Mouse (Mus musculus) midbrain, embryonic 10.5 days (tissue): ENCODE data around the gene Myh3. TPM values are rescaled to one million over a fixed set of nuclear protein-coding genes. Genes with fewer than 3 reads are reported as not detected.

ENCODE experiments used
- DNase-seq: peaks from one replicate; pipeline ENCODE4 v3.0.0-alpha.2; 2017; ENCODE audit warnings: low spot score
- H3K27ac ChIP-seq: fragments of 300-500 bp; sonication (generic); replicated peaks from 2 replicates; pipeline ENCODE4 v1.5.1; 2016; ENCODE audit warnings: mild to moderate bottlenecking
- H3K27me3 ChIP-seq: fragments of 300-500 bp; sonication (generic); 2 replicates; pipeline ENCODE4 v1.6.1; 2016; ENCODE audit warnings: low read depth, mild to moderate bottlenecking; ENCODE audit not compliant: poor library complexity, severe bottlenecking
- H3K36me3 ChIP-seq: fragments of 300-500 bp; sonication (generic); 2 replicates; pipeline ENCODE4 v1.6.1; 2016; ENCODE audit warnings: mild to moderate bottlenecking, moderate library complexity
- H3K4me1 ChIP-seq: fragments of 300-500 bp; sonication (generic); 2 replicates; pipeline ENCODE4 v1.6.1; 2016
- H3K4me3 ChIP-seq: fragments of 300-500 bp; sonication (generic); 2 replicates; pipeline ENCODE4 v1.5.1; 2016; ENCODE audit warnings: mild to moderate bottlenecking, moderate library complexity
- H3K9me3 ChIP-seq: fragments of 300-500 bp; sonication (generic); replicated peaks from 2 replicates; pipeline ENCODE4 v1.6.1; 2016; ENCODE audit warnings: mild to moderate bottlenecking
- WGBS: fragments of 180-500 bp; shearing (Covaris S2); methylation state at CpG from one replicate; pipeline ENCODE4 v1.1.7; 2016; 5-methylcytosine and 5-hydroxymethylcytosine counted together
- polyA plus RNA-seq: library from polyadenylated mRNA; unstranded; fragments of >200 nt; fragmentation: Nextera tagmentation; extraction: Ambion mirVana; gene quantifications from 2 replicates; pipeline ENCODE4 v1.2.1, GENCODE M21; 2016

Gene Myh3
- polyA plus RNA-seq, 1 experiment from 2014 or later: 0.11 TPM

- peak; percentile 78 for DNase-seq
- Histone ChIP-seq H3K4me1 (peaks cover 4% of the 10 kb centered on the region; the same call in 1 of the 2 replicates), H3K27me3 (peaks cover 7% of the 10 kb centered on the region; the same call in 1 of the 2 replicates), H3K36me3 (no peaks in the 10 kb centered on the region), H3K27ac (no peak overlapping the region), H3K9me3 (no peaks in the 10 kb centered on the region), H3K4me3 (no peak overlapping the region)
- 45% methylated on average over 11 of the region's 11 CpGs for WGBS
Measured at GRCm38 (mm10) chr11:67112851-67113202, 34.7 kb downstream of the Myh3 start.

DNA sequence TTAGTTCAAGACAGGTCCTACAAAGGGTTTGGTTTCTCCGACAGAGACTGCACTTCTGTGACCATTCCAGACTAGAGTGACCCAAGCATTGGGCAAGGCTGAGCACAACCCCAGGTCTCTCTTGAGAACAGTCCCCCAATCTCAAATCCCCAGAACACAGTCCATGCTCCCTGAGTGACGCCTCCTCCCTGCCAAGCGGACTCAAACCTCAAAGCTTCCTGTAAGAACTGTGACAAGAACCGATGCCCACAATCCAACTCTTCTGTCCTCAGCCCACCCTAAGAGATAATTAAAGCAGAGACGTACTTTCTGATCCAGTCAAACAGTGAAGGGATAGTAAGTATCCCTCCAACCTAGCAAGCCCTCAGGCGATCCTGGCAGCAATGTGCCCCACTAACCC is 35.3 kb downstream of the Myh3 start:
- Histone ChIP-seq H3K4me1 (peaks cover 4% of the 10 kb centered on the region; the same call in 1 of the 2 replicates), H3K27me3 (peaks cover 7% of the 10 kb centered on the region; the same call in 1 of the 2 replicates), H3K36me3 (no peaks in the 10 kb centered on the region), H3K9me3 (no peaks in the 10 kb centered on the region), H3K27ac (no peak overlapping the region), H3K4me3 (no peak overlapping the region)
- WGBS: 89% methylated on average over 6 of the region's 6 CpGs
- DNase-seq: no peak

DNA sequence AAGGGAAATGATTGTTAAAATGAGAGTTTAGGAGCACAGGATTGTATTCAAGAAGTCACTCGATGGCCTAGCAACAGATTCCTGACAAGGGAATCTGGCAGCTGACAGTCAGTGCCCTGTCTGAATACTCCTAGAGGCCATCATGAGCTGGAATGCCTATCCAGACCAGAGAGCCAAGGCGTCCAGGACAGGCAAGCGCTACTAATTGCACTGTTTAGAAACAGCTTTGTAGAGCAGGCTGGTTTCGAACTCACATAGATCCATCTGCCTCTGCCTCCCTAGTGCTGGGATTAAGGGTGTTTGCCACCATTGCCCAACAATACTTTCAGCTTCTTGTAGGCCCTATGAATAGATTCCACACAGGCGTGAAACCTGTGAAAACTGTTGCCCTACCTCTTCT is 36.2 kb downstream of the Myh3 start:
- 88% methylated on average over 5 of the region's 5 CpGs for WGBS
- no peak for DNase-seq
- Histone ChIP-seq H3K27ac (no peak overlapping the region), H3K27me3 (peaks cover 7% of the 10 kb centered on the region; the same call in 1 of the 2 replicates), H3K9me3 (no peaks in the 10 kb centered on the region), H3K4me3 (no peak overlapping the region), H3K36me3 (no peaks in the 10 kb centered on the region), H3K4me1 (peaks cover 5% of the 10 kb centered on the region)

GRCm38 (mm10) chr11:67114901-67115300 is 36.8 kb downstream of the Myh3 start:
- WGBS: 91% methylated on average over 12 of the region's 12 CpGs
- no peak for DNase-seq
- Histone ChIP-seq H3K27me3 (peaks cover 7% of the 10 kb centered on the region; the same call in 1 of the 2 replicates), H3K4me1 (peaks cover 12% of the 10 kb centered on the region), H3K4me3 (no peak overlapping the region), H3K9me3 (no peaks in the 10 kb centered on the region), H3K36me3 (no peaks in the 10 kb centered on the region), H3K27ac (no peak overlapping the region)

DNA sequence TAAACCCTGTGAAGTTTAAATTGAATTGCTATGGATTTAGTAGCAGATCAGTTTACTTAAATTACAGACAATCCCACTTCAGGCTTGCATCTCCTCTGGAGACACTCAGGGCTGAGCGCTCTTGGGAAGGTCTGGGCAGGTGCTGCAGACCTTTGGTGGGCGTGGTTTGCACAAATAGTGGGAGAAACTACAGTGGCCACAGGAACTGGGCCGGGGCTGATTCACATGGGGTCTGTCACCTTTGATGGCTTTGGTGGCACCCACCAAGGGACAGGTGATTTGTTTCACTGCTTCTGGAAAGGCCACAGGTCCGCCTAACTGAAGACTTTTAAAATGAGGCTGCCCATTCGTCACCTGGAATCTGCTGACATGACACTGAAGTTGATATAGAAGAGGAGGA is 38.6 kb downstream of the Myh3 start:
- no peaks in the 10 kb centered on the region for H3K36me3 ChIP-seq
- H3K4me3 ChIP-seq: no peak overlapping the region
- peaks cover 21% of the 10 kb centered on the region for H3K4me1 ChIP-seq
- DNase-seq: no peak
- H3K9me3 ChIP-seq: no peaks in the 10 kb centered on the region
- no peaks in the 10 kb centered on the region for H3K27me3 ChIP-seq
- 88% methylated on average over 5 of the region's 5 CpGs for WGBS
- no peak overlapping the region for H3K27ac ChIP-seq

- Histone ChIP-seq H3K4me3 (no peak overlapping the region), H3K27ac (no peak overlapping the region), H3K27me3 (no peaks in the 10 kb centered on the region), H3K4me1 (peaks cover 18% of the 10 kb centered on the region), H3K9me3 (no peaks in the 10 kb centered on the region), H3K36me3 (no peaks in the 10 kb centered on the region)
- no peak for DNase-seq
- 53% methylated on average over 4 of the region's 4 CpGs for WGBS
Measured at GRCm38 (mm10) chr11:67119539-67120070, 41.5 kb downstream of the Myh3 start.

DNA sequence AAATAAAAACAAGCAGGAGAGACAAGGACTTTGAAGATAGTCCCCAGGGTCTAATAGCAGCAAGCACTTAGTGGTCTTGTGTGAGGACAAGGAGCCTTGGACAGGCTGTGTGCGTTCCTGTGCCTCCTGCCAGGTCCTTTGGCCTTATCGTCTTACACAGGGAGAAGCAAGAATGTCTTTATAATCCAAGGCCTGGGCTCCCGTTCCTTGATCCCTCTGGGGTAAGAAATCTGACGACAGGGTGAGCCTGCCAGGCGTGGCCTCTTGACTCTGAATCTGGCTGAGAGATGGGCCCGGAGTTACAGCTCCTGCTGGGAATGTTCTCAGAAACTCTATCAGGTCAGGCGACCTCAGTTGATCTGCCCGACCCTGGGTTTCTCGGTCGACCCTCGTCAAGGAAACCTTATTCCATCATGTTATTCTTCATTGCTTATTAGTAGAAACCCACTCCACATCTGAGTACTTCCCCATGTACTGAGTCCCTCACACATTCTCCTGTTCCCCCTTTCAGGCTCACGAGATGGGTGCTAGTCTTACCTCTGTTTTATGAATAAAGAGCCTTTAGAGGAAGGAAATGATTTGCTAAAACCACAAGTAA is 42.7 kb downstream of the Myh3 start:
- no peak overlapping the region for H3K4me3 ChIP-seq
- no peaks in the 10 kb centered on the region for H3K36me3 ChIP-seq
- no peaks in the 10 kb centered on the region for H3K27me3 ChIP-seq
- H3K27ac ChIP-seq: no peak overlapping the region
- peaks cover 18% of the 10 kb centered on the region for H3K4me1 ChIP-seq
- WGBS: 52% methylated on average over 12 of the region's 12 CpGs
- no peak for DNase-seq
- no peaks in the 10 kb centered on the region for H3K9me3 ChIP-seq

DNA sequence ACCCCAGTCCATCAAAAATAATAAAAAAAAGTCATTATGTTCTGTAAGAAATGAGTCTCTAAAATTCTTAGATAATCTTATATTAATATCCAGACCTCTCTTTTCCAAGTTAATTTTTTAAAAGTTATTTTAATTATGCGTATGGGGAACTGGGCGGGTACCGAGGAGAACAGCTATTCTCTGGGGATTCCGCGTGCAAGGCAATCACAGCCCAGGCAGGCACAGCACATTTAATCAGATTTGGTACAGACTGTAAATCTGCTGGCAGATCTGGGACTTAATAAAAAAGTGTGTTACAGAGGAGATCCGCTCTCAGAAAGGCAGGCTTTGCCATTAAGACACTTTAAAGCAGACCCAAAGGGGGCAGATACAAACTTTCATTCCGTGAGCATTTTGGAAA is 46.8 kb downstream of the Myh3 start:
- Histone ChIP-seq H3K27ac (no peak overlapping the region), H3K36me3 (no peaks in the 10 kb centered on the region), H3K4me1 (peaks cover 9% of the 10 kb centered on the region), H3K27me3 (no peaks in the 10 kb centered on the region), H3K9me3 (no peaks in the 10 kb centered on the region), H3K4me3 (no peak overlapping the region)
- WGBS: 90% methylated on average over 7 of the region's 7 CpGs
- DNase-seq: no peak

DNA sequence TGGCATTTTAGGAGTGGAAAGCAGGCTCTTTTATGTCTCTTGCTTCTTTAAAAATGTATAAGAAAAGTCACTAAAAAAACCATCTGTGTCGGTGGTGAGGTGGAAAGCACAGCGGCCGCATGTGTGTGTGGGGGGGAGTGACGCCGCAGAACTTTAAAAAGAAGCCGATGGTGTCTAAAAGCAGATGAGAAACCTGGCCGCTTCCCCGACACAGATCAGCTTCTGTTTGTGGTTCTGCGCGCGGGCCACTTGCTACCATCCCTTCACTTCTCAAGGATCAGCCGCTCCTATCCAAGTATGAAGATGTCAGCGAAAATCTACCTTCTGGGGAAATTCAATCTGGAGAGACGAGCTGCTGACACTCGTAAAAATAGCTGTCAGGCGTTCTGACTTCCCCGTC is 47.3 kb downstream of the Myh3 start:
- WGBS: 84% methylated on average over 17 of the region's 17 CpGs
- Histone ChIP-seq H3K27ac (no peak overlapping the region), H3K27me3 (no peaks in the 10 kb centered on the region), H3K36me3 (no peaks in the 10 kb centered on the region), H3K4me1 (peaks cover 5% of the 10 kb centered on the region), H3K9me3 (no peaks in the 10 kb centered on the region), H3K4me3 (no peak overlapping the region)
- no peak for DNase-seq

GRCm38 (mm10) chr11:67133526-67133925 is 55.4 kb downstream of the Myh3 start:
- Histone ChIP-seq H3K27ac (no peak overlapping the region), H3K9me3 (no peaks in the 10 kb centered on the region), H3K4me3 (no peak overlapping the region), H3K36me3 (no peaks in the 10 kb centered on the region), H3K27me3 (no peaks in the 10 kb centered on the region), H3K4me1 (0 out of 2 replicates have a peak, but pooled peaks cover 3% of the 10 kb centered on the region)
- 83% methylated on average over 2 of the region's 2 CpGs for WGBS
- DNase-seq: no peak

- H3K9me3 ChIP-seq: no peaks in the 10 kb centered on the region
- 0 out of 2 replicates have a peak, but pooled peaks cover 3% of the 10 kb centered on the region for H3K4me1 ChIP-seq
- no peak for DNase-seq
- no peaks in the 10 kb centered on the region for H3K27me3 ChIP-seq
- H3K27ac ChIP-seq: no peak overlapping the region
- no peaks in the 10 kb centered on the region for H3K36me3 ChIP-seq
- WGBS: 85% methylated on average over 6 of the region's 6 CpGs
- no peak overlapping the region for H3K4me3 ChIP-seq
Measured at GRCm38 (mm10) chr11:67134654-67135053, 56.6 kb downstream of the Myh3 start.

- Histone ChIP-seq H3K9me3 (no peaks in the 10 kb centered on the region), H3K36me3 (no peaks in the 10 kb centered on the region), H3K27me3 (no peaks in the 10 kb centered on the region), H3K4me3 (no peak overlapping the region), H3K4me1 (0 out of 2 replicates have a peak, but pooled peaks cover 3% of the 10 kb centered on the region), H3K27ac (no peak overlapping the region)
- WGBS: 86% methylated on average over 2 of the region's 2 CpGs
- DNase-seq: no peak
Measured at GRCm38 (mm10) chr11:67135532-67135931, 57.4 kb downstream of the Myh3 start.

GRCm38 (mm10) chr11:67139556-67139955 is 61.5 kb downstream of the Myh3 start:
- DNase-seq: no peak
- no peak overlapping the region for H3K27ac ChIP-seq
- H3K4me1 ChIP-seq: 0 out of 2 replicates have a peak, but pooled peaks cover 6% of the 10 kb centered on the region
- H3K9me3 ChIP-seq: no peaks in the 10 kb centered on the region
- H3K4me3 ChIP-seq: no peak overlapping the region
- H3K27me3 ChIP-seq: peaks cover 24% of the 10 kb centered on the region
- WGBS: 92% methylated on average over 8 of the region's 8 CpGs
- H3K36me3 ChIP-seq: no peaks in the 10 kb centered on the region
